ENCODE assay signal across 8 mouse cellular contexts in the genomic region with DNA sequence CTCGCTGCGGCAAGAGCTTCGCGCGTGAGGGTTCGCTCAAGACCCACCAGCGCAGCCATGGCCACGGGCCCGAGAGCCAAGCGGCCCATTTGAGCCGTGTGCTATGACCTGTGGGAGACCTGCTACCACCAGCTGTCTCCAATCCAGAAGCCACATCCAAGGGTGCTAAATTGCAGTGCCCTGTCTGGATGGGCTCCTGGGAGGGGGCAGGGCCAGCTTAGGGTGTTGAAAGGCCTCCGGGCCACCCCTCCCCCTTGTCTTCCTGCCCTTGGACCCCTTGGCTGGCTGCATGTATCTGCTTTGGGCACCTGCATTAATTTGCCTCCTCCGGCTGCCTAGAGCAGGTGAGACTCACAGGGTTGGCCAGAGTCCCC. TPM values are rescaled to one million over a fixed set of nuclear protein-coding genes. Genes with fewer than 3 reads are reported as not detected.
DNase-seq lines count a peak whose midpoint lies in the region; ATAC-seq and TF ChIP-seq lines count a peak whose summit lies in the region.

No protein-coding gene starts in this region.

- H3K36me3 ChIP-seq in E14TG2a.4 (ENCODE audit: insufficient read depth, low read length) = no peaks in the 10 kb centered on the region
- no peaks in the 10 kb centered on the region for H3K36me3 ChIP-seq in hindbrain, embryonic 15.5 days
- H3K36me3 ChIP-seq in liver, embryonic 12.5 days = no peaks in the 10 kb centered on the region

- H3K4me2 ChIP-seq in hindbrain, embryonic 15.5 days = peak overlapping the region; percentile 94
- H3K4me2 ChIP-seq in liver, embryonic 12.5 days = peak overlapping the region; percentile 72

- H3K9ac ChIP-seq in hindbrain, embryonic 15.5 days = peak overlapping the region; percentile 61
- H3K9ac ChIP-seq in liver, embryonic 12.5 days = peak overlapping the region; percentile 39; the same call in 1 of the 2 replicates

- H3K27me3 ChIP-seq in E14TG2a.4 (ENCODE audit: insufficient read depth, low read length) = peaks cover 95% of the 10 kb centered on the region
- H3K27me3 ChIP-seq in hindbrain, embryonic 15.5 days = peaks cover 15% of the 10 kb centered on the region
- peaks cover 67% of the 10 kb centered on the region for H3K27me3 ChIP-seq in liver, embryonic 12.5 days (replicated peaks)

- WGBS in hindbrain, embryonic 15.5 days = 24% methylated on average over 13 of the region's 13 CpGs
- WGBS in liver, embryonic 12.5 days (ENCODE audit: insufficient replicate concordance) = 28% methylated on average over 13 of the region's 13 CpGs

- no peak; the same call in 1 of the 2 replicates for ATAC-seq in hindbrain, embryonic 15.5 days (ENCODE audit: low FRiP score, low read depth)
- ATAC-seq in liver, embryonic 12.5 days = no peak

- no peak for TF ChIP-seq CTCF in E14TG2a.4 (conservative IDR thresholded peaks at IDR 0.05; ENCODE audit: low read length)

- H3K4me1 ChIP-seq in E14TG2a.4 (replicated peaks; ENCODE audit: low read depth, low read length) = peaks cover 29% of the 10 kb centered on the region
- peaks cover 42% of the 10 kb centered on the region for H3K4me1 ChIP-seq in hindbrain, embryonic 15.5 days (replicated peaks)
- H3K4me1 ChIP-seq in liver, embryonic 12.5 days = peaks cover 9% of the 10 kb centered on the region

- peak overlapping the region; percentile 67 for H3K4me3 ChIP-seq in E14TG2a.4 (replicated peaks; ENCODE audit: low read length)
- H3K4me3 ChIP-seq in hindbrain, embryonic 15.5 days = peak overlapping the region; percentile 53
- peak overlapping the region; percentile 42 for H3K4me3 ChIP-seq in liver, embryonic 12.5 days

- peak overlapping the region; percentile 77 for H3K27ac ChIP-seq in hindbrain, embryonic 15.5 days (replicated peaks)
- no peak overlapping the region for H3K27ac ChIP-seq in liver, embryonic 12.5 days

- DNase-seq in cerebellum, adult 11-12 months = peak; percentile 58
- no peak for DNase-seq in cerebellum, postnatal 25 days
- no peak for DNase-seq in adipocyte (ENCODE audit: low spot score)
- no peak for DNase-seq in spleen, adult 18-20 months
- DNase-seq in thymus, postnatal 36 days = no peak

- peaks cover 13% of the 10 kb centered on the region; the same call in 1 of the 2 replicates for H3K9me3 ChIP-seq in E14TG2a.4 (ENCODE audit: low read length)
- no peaks in the 10 kb centered on the region for H3K9me3 ChIP-seq in hindbrain, embryonic 15.5 days
- no peaks in the 10 kb centered on the region for H3K9me3 ChIP-seq in liver, embryonic 12.5 days (replicated peaks)

RNA-seq across cellular contexts. Expression of a gene that starts 3.1 kb away (rescaled TPM):
- polyA plus RNA-seq in hindbrain, embryonic 15.5 days (2015; fragmentation: Nextera tagmentation; extraction: Ambion mirVana) = 26.4 and 27.1 TPM in 2 replicates
- 0.30 and 0.50 TPM in 2 replicates for polyA plus RNA-seq in liver, embryonic 12.5 days (2016; fragmentation: Nextera tagmentation; extraction: Ambion mirVana)

RNA-seq across cellular contexts. Expression of a gene that starts 17.4 kb away (rescaled TPM):
- 0.56 TPM in 2 replicates for polyA plus RNA-seq in hindbrain, embryonic 15.5 days (2015; fragmentation: Nextera tagmentation; extraction: Ambion mirVana)
- polyA plus RNA-seq in liver, embryonic 12.5 days (2016; fragmentation: Nextera tagmentation; extraction: Ambion mirVana) = 0.93 and 1.0 TPM in 2 replicates

RNA-seq across cellular contexts. Expression of a gene that starts 27.8 kb away (rescaled TPM):
- polyA plus RNA-seq in hindbrain, embryonic 15.5 days (2015; fragmentation: Nextera tagmentation; extraction: Ambion mirVana) = 13.5 and 14.5 TPM in 2 replicates
- 2.0 and 2.2 TPM in 2 replicates for polyA plus RNA-seq in liver, embryonic 12.5 days (2016; fragmentation: Nextera tagmentation; extraction: Ambion mirVana)

RNA-seq across cellular contexts. Expression of a gene that starts 35.9 kb away (rescaled TPM):
- polyA plus RNA-seq in hindbrain, embryonic 15.5 days (2015; fragmentation: Nextera tagmentation; extraction: Ambion mirVana) = 1.0 TPM in 1 of 2 replicates, not detected in the other
- not detected in 2 replicates for polyA plus RNA-seq in liver, embryonic 12.5 days (2016; fragmentation: Nextera tagmentation; extraction: Ambion mirVana)

RNA-seq across cellular contexts. Expression of a gene that starts 36.0 kb away (rescaled TPM):
- 44.3 and 46.1 TPM in 2 replicates for polyA plus RNA-seq in hindbrain, embryonic 15.5 days (2015; fragmentation: Nextera tagmentation; extraction: Ambion mirVana)
- polyA plus RNA-seq in liver, embryonic 12.5 days (2016; fragmentation: Nextera tagmentation; extraction: Ambion mirVana) = 11.8 and 13.2 TPM in 2 replicates

Comparison
In these comparisons a context has a peak if more than half of its experiments do, and no peak if none do; other contexts are left out.
1. RNA of a gene that starts 3.1 kb away (polyA plus RNA-seq): 26.4 to 27.1 TPM in hindbrain, embryonic 15.5 days; 0.30 to 0.50 TPM in liver, embryonic 12.5 days; every median in the first group is over 10 times any median in the second.
2. Peak in every context shown above with its lines, with median percentiles within 50 percentile points of each other: H3K4me3 ChIP-seq.